Mouse (Mus musculus): Measurements from ENCODE around the gene Adamtsl4. TPM values are rescaled to one million over a fixed set of nuclear protein-coding genes. Genes with fewer than 3 reads are reported as not detected.
"Not testable (repeated sequence)": the region's sequence is repeated elsewhere in the genome, so short reads cannot be mapped to it uniquely, and the experiment has no call there.

The Adamtsl4 gene
- polyA plus RNA-seq, 1 experiment, result 7.9 TPM

- DNase-seq (ENCODE audit: low read depth in 1 of 2, low spot score in 2 of 2), result peak; percentile 87 to 96
- WGBS, result 0% methylated on average over 43 of the region's 43 CpGs
- Histone ChIP-seq H3K4me3 (ENCODE audit: extremely low read depth, insufficient read depth, insufficient read length) (peak within 1 kb of the TSS; percentile 90), H3K36me3 (ENCODE audit: control insufficient read depth, insufficient read depth, low read length) (peaks cover 29% of the 10 kb centered on the region), H3K27ac (ENCODE audit: insufficient read depth, low read length) (peak within 1 kb of the TSS; percentile 99), H3K27me3 (ENCODE audit: control insufficient read depth, insufficient read depth, low read length) (no peaks in the 10 kb centered on the region), H3K4me1 (ENCODE audit: control insufficient read depth, insufficient read depth, insufficient read length) (peaks cover 8% of the 10 kb centered on the region)
- TF ChIP-seq CTCF (IDR thresholded peaks at IDR 0.05; ENCODE audit: extremely low read depth, insufficient read depth, insufficient read length, insufficient replicate concordance) (no peak), POLR2A (IDR thresholded peaks at IDR 0.05; ENCODE audit: low read depth, low read length) (peak; percentile 99)
Observed at GRCm38 (mm10) chr3:95658236-95658867, 29.4 kb downstream of the Adamtsl4 start, which contains the start of gene Mcl1. TSS of gene Mcl1 (plus strand) at chr3:95658788.

- Histone ChIP-seq H3K4me3 (ENCODE audit: extremely low read depth, insufficient read depth, insufficient read length) (no peak overlapping the region), H3K4me1 (ENCODE audit: control insufficient read depth, insufficient read depth, insufficient read length) (peaks cover 10% of the 10 kb centered on the region; the same call in 1 of the 2 replicates), H3K27me3 (ENCODE audit: control insufficient read depth, insufficient read depth, low read length) (no peaks in the 10 kb centered on the region), H3K27ac (ENCODE audit: insufficient read depth, low read length) (peak overlapping the region; percentile 99), H3K36me3 (ENCODE audit: control insufficient read depth, insufficient read depth, low read length) (peaks cover 27% of the 10 kb centered on the region)
- no peak for DNase-seq (ENCODE audit: low read depth in 1 of 2, low spot score in 2 of 2)
- TF ChIP-seq POLR2A (IDR thresholded peaks at IDR 0.05; ENCODE audit: low read depth, low read length), result no peak
- TF ChIP-seq CTCF (IDR thresholded peaks at IDR 0.05; ENCODE audit: extremely low read depth, insufficient read depth, insufficient read length, insufficient replicate concordance), result no peak
- 81% methylated on average over 3 of the region's 3 CpGs for WGBS
Observed at GRCm38 (mm10) chr3:95657711-95658110, 30.0 kb downstream of the Adamtsl4 start.

- peak overlapping the region; percentile 99 for H3K27ac ChIP-seq (ENCODE audit: insufficient read depth, low read length)
- WGBS, result 69% methylated on average over 3 of the region's 3 CpGs
Observed at GRCm38 (mm10) chr3:95657108-95657507, 30.6 kb downstream of the Adamtsl4 start.

GRCm38 (mm10) chr3:95655437-95655836, 32.3 kb downstream of the Adamtsl4 start:
- Histone ChIP-seq H3K27ac (ENCODE audit: insufficient read depth, low read length) (no peak overlapping the region), H3K36me3 (ENCODE audit: control insufficient read depth, insufficient read depth, low read length) (peaks cover 11% of the 10 kb centered on the region), H3K4me1 (ENCODE audit: control insufficient read depth, insufficient read depth, insufficient read length) (peaks cover 26% of the 10 kb centered on the region), H3K27me3 (ENCODE audit: control insufficient read depth, insufficient read depth, low read length) (no peaks in the 10 kb centered on the region), H3K4me3 (ENCODE audit: extremely low read depth, insufficient read depth, insufficient read length) (no peak overlapping the region)
- TF ChIP-seq POLR2A (IDR thresholded peaks at IDR 0.05; ENCODE audit: low read depth, low read length) (no peak), CTCF (IDR thresholded peaks at IDR 0.05; ENCODE audit: extremely low read depth, insufficient read depth, insufficient read length, insufficient replicate concordance) (no peak)
- 88% methylated on average over 5 of the region's 5 CpGs for WGBS
- DNase-seq (ENCODE audit: low read depth in 1 of 2, low spot score in 2 of 2), result no peak

More at GRCm38 (mm10) chr3:95657108-95657507, 30.6 kb downstream of the Adamtsl4 start:
- Histone ChIP-seq H3K4me3 (ENCODE audit: extremely low read depth, insufficient read depth, insufficient read length) (no peak overlapping the region), H3K27me3 (ENCODE audit: control insufficient read depth, insufficient read depth, low read length) (no peaks in the 10 kb centered on the region), H3K36me3 (ENCODE audit: control insufficient read depth, insufficient read depth, low read length) (peaks cover 22% of the 10 kb centered on the region), H3K4me1 (ENCODE audit: control insufficient read depth, insufficient read depth, insufficient read length) (peaks cover 12% of the 10 kb centered on the region)
- no peak for TF ChIP-seq POLR2A (IDR thresholded peaks at IDR 0.05; ENCODE audit: low read depth, low read length)
- no peak for TF ChIP-seq CTCF (IDR thresholded peaks at IDR 0.05; ENCODE audit: extremely low read depth, insufficient read depth, insufficient read length, insufficient replicate concordance)
- DNase-seq (ENCODE audit: low read depth in 1 of 2, low spot score in 2 of 2), result no peak

- Histone ChIP-seq H3K4me1 (ENCODE audit: control insufficient read depth, insufficient read depth, insufficient read length) (peaks cover 30% of the 10 kb centered on the region), H3K27ac (ENCODE audit: insufficient read depth, low read length) (0 out of 2 replicates have a peak overlapping the region, but pooled peaks have one; percentile 98)
- H3K4me3 ChIP-seq (ENCODE audit: extremely low read depth, insufficient read depth, insufficient read length); DNase-seq (ENCODE audit: low read depth in 1 of 2, low spot score in 2 of 2); H3K36me3 ChIP-seq (ENCODE audit: control insufficient read depth, insufficient read depth, low read length); H3K27me3 ChIP-seq (ENCODE audit: control insufficient read depth, insufficient read depth, low read length): not testable (repeated sequence)
- WGBS, result 90% methylated on average over 3 of the region's 3 CpGs
Observed at GRCm38 (mm10) chr3:95654371-95654770, 33.3 kb downstream of the Adamtsl4 start.

- DNase-seq (ENCODE audit: low read depth in 1 of 2, low spot score in 2 of 2), result peak in 1 of 2 experiments; percentile 51
- WGBS, result 48% methylated on average over 11 of the region's 11 CpGs
- Histone ChIP-seq H3K27me3 (ENCODE audit: control insufficient read depth, insufficient read depth, low read length) (no peaks in the 10 kb centered on the region), H3K36me3 (ENCODE audit: control insufficient read depth, insufficient read depth, low read length) (no peaks in the 10 kb centered on the region), H3K27ac (ENCODE audit: insufficient read depth, low read length) (peak overlapping the region; percentile 98), H3K4me1 (ENCODE audit: control insufficient read depth, insufficient read depth, insufficient read length) (peaks cover 30% of the 10 kb centered on the region), H3K4me3 (ENCODE audit: extremely low read depth, insufficient read depth, insufficient read length) (no peak overlapping the region)
- TF ChIP-seq POLR2A (IDR thresholded peaks at IDR 0.05; ENCODE audit: low read depth, low read length) (no peak), CTCF (IDR thresholded peaks at IDR 0.05; ENCODE audit: extremely low read depth, insufficient read depth, insufficient read length, insufficient replicate concordance) (no peak)
Observed at GRCm38 (mm10) chr3:95653473-95654034, 34.2 kb downstream of the Adamtsl4 start.

DNA sequence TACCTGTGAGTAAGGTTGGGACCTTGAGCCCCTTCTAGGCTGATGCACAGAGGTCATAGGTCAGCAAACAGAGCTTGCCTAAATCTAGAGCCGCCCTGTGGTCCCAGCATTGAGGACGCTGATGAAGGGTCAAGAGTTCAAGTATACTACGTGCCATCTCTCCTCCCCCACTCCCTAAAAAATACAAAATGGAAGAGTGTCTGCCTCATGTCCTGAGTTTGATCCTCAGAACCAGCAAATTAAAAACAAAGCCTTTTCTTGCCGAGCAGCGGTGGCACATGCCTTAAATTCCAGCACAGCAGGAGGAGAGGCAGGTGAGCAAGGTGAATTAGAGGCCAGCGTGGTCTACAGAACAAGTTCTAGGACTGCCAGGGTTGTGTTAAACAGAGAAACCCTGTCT, 34.8 kb downstream of the Adamtsl4 start:
- 46% methylated on average over 6 of the region's 6 CpGs for WGBS
- Histone ChIP-seq H3K27me3 (ENCODE audit: control insufficient read depth, insufficient read depth, low read length) (no peaks in the 10 kb centered on the region), H3K4me3 (ENCODE audit: extremely low read depth, insufficient read depth, insufficient read length) (no peak overlapping the region), H3K4me1 (ENCODE audit: control insufficient read depth, insufficient read depth, insufficient read length) (peaks cover 30% of the 10 kb centered on the region), H3K36me3 (ENCODE audit: control insufficient read depth, insufficient read depth, low read length) (no peaks in the 10 kb centered on the region), H3K27ac (ENCODE audit: insufficient read depth, low read length) (peak overlapping the region; percentile 98)
- no peak for TF ChIP-seq CTCF (IDR thresholded peaks at IDR 0.05; ENCODE audit: extremely low read depth, insufficient read depth, insufficient read length, insufficient replicate concordance)
- TF ChIP-seq POLR2A (IDR thresholded peaks at IDR 0.05; ENCODE audit: low read depth, low read length), result no peak
- no peak for DNase-seq (ENCODE audit: low read depth in 1 of 2, low spot score in 2 of 2)

All from spleen, adult 2 months (tissue).